Mouse (Mus musculus) liver, embryonic 15.5 days (tissue): Measurements from ENCODE around the gene 4930523C07Rik. TPM values are rescaled to one million over a fixed set of nuclear protein-coding genes. Genes with fewer than 3 reads are reported as not detected.
A peak's percentile ranks its signal among the peaks of the same experiment; 100 is the strongest.

ENCODE experiments used
- ATAC-seq: fragments of 200-750 bp; cut with Nextera tagmentation; 2 replicates; pipeline ENCODE4 v1.8.0; 2017; ENCODE audit warnings: moderate number of reproducible peaks, mild to moderate bottlenecking, moderate library complexity; ENCODE audit not compliant: insufficient read depth
- H3K27ac ChIP-seq: fragments of 300-500 bp; sonication (generic); replicated peaks from 2 replicates; pipeline ENCODE4 v1.5.1; 2015; ENCODE audit warnings: mild to moderate bottlenecking, inconsistent platforms
- H3K27me3 ChIP-seq: fragments of 300-500 bp; sonication (generic); 2 replicates; pipeline ENCODE4 v1.6.1; 2015; ENCODE audit warnings: mild to moderate bottlenecking, inconsistent platforms
- H3K36me3 ChIP-seq: fragments of 300-500 bp; sonication (generic); replicated peaks from 2 replicates; pipeline ENCODE4 v1.6.1; 2015; ENCODE audit warnings: moderate library complexity, mild to moderate bottlenecking, inconsistent platforms
- H3K4me1 ChIP-seq: fragments of 300-500 bp; sonication (generic); replicated peaks from 2 replicates; pipeline ENCODE4 v1.6.1; 2015; ENCODE audit warnings: inconsistent platforms
- H3K4me2 ChIP-seq: fragments of 300-500 bp; sonication (generic); 2 replicates; pipeline ENCODE4 v1.6.1; 2015; ENCODE audit warnings: moderate library complexity, mild to moderate bottlenecking, inconsistent platforms
- H3K4me3 ChIP-seq: fragments of 300-500 bp; sonication (generic); replicated peaks from 2 replicates; pipeline ENCODE4 v1.5.1; 2015; ENCODE audit warnings: mild to moderate bottlenecking, inconsistent platforms
- H3K9ac ChIP-seq: fragments of 300-500 bp; sonication (generic); 2 replicates; pipeline ENCODE4 v1.6.1; 2015; ENCODE audit warnings: moderate library complexity, mild to moderate bottlenecking, inconsistent platforms
- H3K9me3 ChIP-seq: fragments of 300-500 bp; sonication (generic); replicated peaks from 2 replicates; pipeline ENCODE4 v1.6.1; 2016; ENCODE audit warnings: inconsistent platforms
- WGBS: fragments of 180-500 bp; shearing (Covaris S2); methylation state at CpG from one replicate; pipeline ENCODE4 v1.1.7; 2015; ENCODE audit warnings: mixed read lengths; ENCODE audit not compliant: insufficient replicate concordance; 5-methylcytosine and 5-hydroxymethylcytosine counted together
- polyA plus RNA-seq: library from polyadenylated mRNA; unstranded; fragments of >200 nt; fragmentation: Nextera tagmentation; extraction: Ambion mirVana; gene quantifications from 2 replicates; pipeline ENCODE4 v1.2.1, GENCODE M21; 2015

4930523C07Rik gene
- polyA plus RNA-seq = 24.9 and 25.5 TPM in 2 replicates

GRCm38 (mm10) chr1:160044237-160045021 is at the start of gene 4930523C07Rik:
TSS of gene 4930523C07Rik (plus strand) at chr1:160044382.
- Histone ChIP-seq H3K27ac (peak within 1 kb of the TSS; percentile 86), H3K9ac (peak within 1 kb of the TSS; percentile 71), H3K36me3 (no peaks in the 10 kb centered on the region; the same call in 1 of the 2 replicates), H3K4me3 (peak within 1 kb of the TSS; percentile 67), H3K4me2 (peak within 1 kb of the TSS; percentile 83), H3K9me3 (no peaks in the 10 kb centered on the region), H3K27me3 (no peaks in the 10 kb centered on the region; the same call in 1 of the 2 replicates), H3K4me1 (peaks cover 64% of the 10 kb centered on the region)
- WGBS = under 1% methylated on average over 33 of the region's 33 CpGs
- ATAC-seq = peak; percentile 87

- Histone ChIP-seq H3K4me1 (no peaks in the 10 kb centered on the region), H3K9me3 (no peaks in the 10 kb centered on the region), H3K4me3 (no peak overlapping the region), H3K36me3 (no peaks in the 10 kb centered on the region), H3K4me2 (no peak overlapping the region), H3K9ac (no peak overlapping the region), H3K27ac (no peak overlapping the region), H3K27me3 (no peaks in the 10 kb centered on the region)
- WGBS = 22% methylated on average over 2 of the region's 2 CpGs
- ATAC-seq = no peak
These were observed 46.9 kb upstream of the 4930523C07Rik start for GRCm38 (mm10) chr1:159997329-159997728.

- H3K4me2 ChIP-seq = no peak overlapping the region
- no peaks in the 10 kb centered on the region for H3K27me3 ChIP-seq
- H3K9ac ChIP-seq = no peak overlapping the region
- H3K4me3 ChIP-seq = no peak overlapping the region
- no peak overlapping the region for H3K27ac ChIP-seq
- H3K4me1 ChIP-seq = no peaks in the 10 kb centered on the region
- H3K9me3 ChIP-seq = no peaks in the 10 kb centered on the region
- ATAC-seq = no peak
- WGBS = 51% methylated on average over 1 of the region's 1 CpGs
- H3K36me3 ChIP-seq = no peaks in the 10 kb centered on the region
These were observed 45.8 kb upstream of the 4930523C07Rik start for GRCm38 (mm10) chr1:159998349-159998748.

GRCm38 (mm10) chr1:159999232-159999631 is 45.0 kb upstream of the 4930523C07Rik start:
- no peaks in the 10 kb centered on the region for H3K4me1 ChIP-seq
- no peaks in the 10 kb centered on the region for H3K36me3 ChIP-seq
- no peak overlapping the region for H3K27ac ChIP-seq
- 64% methylated on average over 3 of the region's 3 CpGs for WGBS
- no peak overlapping the region for H3K4me2 ChIP-seq
- no peak for ATAC-seq
- H3K27me3 ChIP-seq = no peaks in the 10 kb centered on the region
- no peaks in the 10 kb centered on the region for H3K9me3 ChIP-seq
- H3K9ac ChIP-seq = no peak overlapping the region
- H3K4me3 ChIP-seq = no peak overlapping the region

GRCm38 (mm10) chr1:160005319-160005718 is 38.9 kb upstream of the 4930523C07Rik start:
- no peaks in the 10 kb centered on the region for H3K4me1 ChIP-seq
- WGBS = 69% methylated on average over 4 of the region's 4 CpGs
- no peaks in the 10 kb centered on the region for H3K36me3 ChIP-seq
- no peak overlapping the region for H3K9ac ChIP-seq
- no peaks in the 10 kb centered on the region for H3K27me3 ChIP-seq
- H3K4me3 ChIP-seq = no peak overlapping the region
- H3K9me3 ChIP-seq = no peaks in the 10 kb centered on the region
- no peak overlapping the region for H3K27ac ChIP-seq
- no peak overlapping the region for H3K4me2 ChIP-seq
- no peak for ATAC-seq

- no peak overlapping the region for H3K9ac ChIP-seq
- H3K4me1 ChIP-seq = no peaks in the 10 kb centered on the region
- H3K27me3 ChIP-seq = no peaks in the 10 kb centered on the region
- H3K9me3 ChIP-seq = no peaks in the 10 kb centered on the region
- ATAC-seq = no peak
- no peak overlapping the region for H3K27ac ChIP-seq
- H3K36me3 ChIP-seq = no peaks in the 10 kb centered on the region
- H3K4me3 ChIP-seq = no peak overlapping the region
- no peak overlapping the region for H3K4me2 ChIP-seq
- 74% methylated on average over 8 of the region's 8 CpGs for WGBS
These were observed 37.1 kb upstream of the 4930523C07Rik start for GRCm38 (mm10) chr1:160006919-160007588.

GRCm38 (mm10) chr1:160013042-160013441 is 31.1 kb upstream of the 4930523C07Rik start:
- Histone ChIP-seq H3K9ac (no peak overlapping the region), H3K36me3 (no peaks in the 10 kb centered on the region), H3K4me1 (no peaks in the 10 kb centered on the region), H3K27me3 (no peaks in the 10 kb centered on the region), H3K9me3 (no peaks in the 10 kb centered on the region), H3K4me3 (no peak overlapping the region), H3K4me2 (no peak overlapping the region), H3K27ac (no peak overlapping the region)
- ATAC-seq = no peak
- 29% methylated on average over 3 of the region's 3 CpGs for WGBS

- no peaks in the 10 kb centered on the region for H3K9me3 ChIP-seq
- no peaks in the 10 kb centered on the region for H3K27me3 ChIP-seq
- no peak overlapping the region for H3K9ac ChIP-seq
- peak overlapping the region; percentile 59 for H3K4me2 ChIP-seq
- 19% methylated on average over 10 of the region's 10 CpGs for WGBS
- peaks cover 31% of the 10 kb centered on the region for H3K4me1 ChIP-seq
- peak overlapping the region; percentile 30; the same call in 1 of the 2 replicates for H3K4me3 ChIP-seq
- peak overlapping the region; percentile 43; the same call in 1 of the 2 replicates for H3K27ac ChIP-seq
- no peaks in the 10 kb centered on the region for H3K36me3 ChIP-seq
- peak; percentile 32 for ATAC-seq
These were observed 19.7 kb upstream of the 4930523C07Rik start for GRCm38 (mm10) chr1:160024339-160024980.

GRCm38 (mm10) chr1:160025146-160025894 is 18.9 kb upstream of the 4930523C07Rik start:
- Histone ChIP-seq H3K9ac (no peak overlapping the region), H3K9me3 (no peaks in the 10 kb centered on the region), H3K27me3 (no peaks in the 10 kb centered on the region), H3K36me3 (no peaks in the 10 kb centered on the region), H3K4me2 (peak overlapping the region; percentile 59), H3K27ac (peak overlapping the region; percentile 43; the same call in 1 of the 2 replicates), H3K4me3 (peak overlapping the region; percentile 30), H3K4me1 (peaks cover 31% of the 10 kb centered on the region)
- WGBS = 24% methylated on average over 11 of the region's 11 CpGs
- ATAC-seq = peak; percentile 98

- peaks cover 31% of the 10 kb centered on the region for H3K4me1 ChIP-seq
- WGBS = 70% methylated on average over 5 of the region's 5 CpGs
- H3K4me3 ChIP-seq = peak overlapping the region; percentile 30
- H3K36me3 ChIP-seq = no peaks in the 10 kb centered on the region
- no peaks in the 10 kb centered on the region for H3K9me3 ChIP-seq
- H3K27ac ChIP-seq = no peak overlapping the region
- peak overlapping the region; percentile 59 for H3K4me2 ChIP-seq
- no peaks in the 10 kb centered on the region for H3K27me3 ChIP-seq
- H3K9ac ChIP-seq = no peak overlapping the region
- ATAC-seq = no peak
These were observed 18.3 kb upstream of the 4930523C07Rik start for GRCm38 (mm10) chr1:160025895-160026255.
